Mouse (Mus musculus) CH12.LX (cell line): ENCODE data around the gene Cdh15. TPM values are rescaled to one million over a fixed set of nuclear protein-coding genes. Genes with fewer than 3 reads are reported as not detected.

ENCODE experiments used
- DNase-seq: peaks from one replicate; pipeline ENCODE4 v3.0.0-alpha.2; 2013; ENCODE audit errors: extremely low read depth
- H3K27ac ChIP-seq: 2 replicates; pipeline ENCODE4 v1.5.1; 2012; ENCODE audit warnings: low read depth, mild to moderate bottlenecking, control low read depth, moderate library complexity; ENCODE audit not compliant: insufficient read depth
- H3K27me3 ChIP-seq: replicated peaks from 2 replicates; pipeline ENCODE3; 2012; ENCODE audit warnings: inconsistent platforms
- H3K36me3 ChIP-seq, 2 experiments: replicated peaks in 1 of 2; 2 replicates each; pipeline versions ENCODE3 to v1.6.1; 2012; ENCODE audit warnings: inconsistent platforms in 1 of 2, low read length in 1 of 2, mild to moderate bottlenecking in 1 of 2, mixed read lengths in 1 of 2, moderate library complexity in 1 of 2; ENCODE audit not compliant: control insufficient read depth in 1 of 2, insufficient read depth in 1 of 2
- H3K4me1 ChIP-seq, 2 experiments: 2 replicates each; pipeline ENCODE4 v1.6.1; 2012; ENCODE audit warnings: inconsistent platforms in 1 of 2, moderate library complexity in 1 of 2; ENCODE audit not compliant: insufficient read depth in 2 of 2, control insufficient read depth in 1 of 2
- H3K4me2 ChIP-seq: 2 replicates; pipeline ENCODE4 v1.6.1; 2012; ENCODE audit warnings: low read depth, mild to moderate bottlenecking, control low read depth; ENCODE audit not compliant: poor library complexity, insufficient read depth, severe bottlenecking
- H3K4me3 ChIP-seq, 3 experiments: fragments of 150-350 bp in 1 of 3; sonication (generic) in 1 of 3; replicated peaks in 1 of 3; 2 replicates each; pipeline versions ENCODE3 to v1.5.1; 2011 to 2012; ENCODE audit warnings: low read depth in 2 of 3, low read length in 2 of 3, mild to moderate bottlenecking in 2 of 3, moderate library complexity in 2 of 3, control low read depth in 1 of 3, improper control_type of control experiment in 1 of 3, inconsistent platforms in 1 of 3, mixed read lengths in 1 of 3; ENCODE audit not compliant: poor library complexity in 1 of 3
- H3K79me2 ChIP-seq: replicated peaks from 2 replicates; pipeline ENCODE4 v1.6.1; 2012; ENCODE audit warnings: mild to moderate bottlenecking, moderate library complexity; ENCODE audit not compliant: control insufficient read depth, poor library complexity, insufficient read depth, severe bottlenecking; ENCODE audit errors: extremely low read depth
- H3K9ac ChIP-seq: 2 replicates; pipeline ENCODE4 v1.6.1; 2012; ENCODE audit warnings: low read depth, mild to moderate bottlenecking, control low read depth, moderate library complexity; ENCODE audit not compliant: insufficient read depth
- H3K9me3 ChIP-seq: replicated peaks from 2 replicates; pipeline ENCODE3; 2012; ENCODE audit warnings: low read length, inconsistent platforms, mixed read lengths
- BHLHE40 ChIP-seq: IDR thresholded peaks from 2 replicates; pipeline ENCODE4 v1.6.1; 2011; ENCODE audit warnings: mild to moderate bottlenecking, low read depth, low read length, improper control_type of control experiment
- CHD1 ChIP-seq: IDR thresholded peaks from 2 replicates; pipeline ENCODE4 v1.6.1; 2012; ENCODE audit warnings: low read depth, low read length, improper control_type of control experiment, inconsistent platforms
- EP300 ChIP-seq: IDR thresholded peaks from 2 replicates; pipeline ENCODE4 v1.6.1; 2011; ENCODE audit warnings: low read length, improper control_type of control experiment
- ETS1 ChIP-seq: conservative IDR thresholded peaks from 2 replicates; pipeline ENCODE4 v1.6.1; 2012; ENCODE audit warnings: low read depth, mild to moderate bottlenecking, inconsistent platforms, low read length, improper control_type of control experiment, moderate library complexity
- GABPA ChIP-seq: IDR thresholded peaks from 2 replicates; pipeline ENCODE4 v1.6.1; 2012; ENCODE audit warnings: low read depth, low read length, improper control_type of control experiment, inconsistent platforms; ENCODE audit not compliant: insufficient replicate concordance
- HCFC1 ChIP-seq: IDR thresholded peaks from 2 replicates; pipeline ENCODE4 v1.6.1; 2012; ENCODE audit warnings: low read depth, mild to moderate bottlenecking, inconsistent platforms, low read length, improper control_type of control experiment
- IRF4 ChIP-seq: IDR thresholded peaks from 2 replicates; pipeline ENCODE4 v1.6.1; 2014; ENCODE audit warnings: low read depth, mild to moderate bottlenecking, inconsistent platforms, low read length, improper control_type of control experiment
- JUN ChIP-seq: IDR thresholded peaks from 2 replicates; pipeline ENCODE4 v1.6.1; 2011; ENCODE audit warnings: low read depth, mild to moderate bottlenecking, low read length, improper control_type of control experiment, moderate library complexity; ENCODE audit not compliant: insufficient read depth
- KAT2A ChIP-seq: IDR thresholded peaks from 2 replicates; pipeline ENCODE4 v1.6.1; 2012; ENCODE audit warnings: low read length, improper control_type of control experiment, inconsistent platforms; ENCODE audit not compliant: insufficient replicate concordance
- MAFK ChIP-seq: IDR thresholded peaks from 2 replicates; pipeline ENCODE4 v1.6.1; 2011; ENCODE audit warnings: low read length, improper control_type of control experiment; ENCODE audit not compliant: insufficient replicate concordance
- MAX ChIP-seq: IDR thresholded peaks from 2 replicates; pipeline ENCODE4 v1.6.1; 2011; ENCODE audit warnings: low read length, improper control_type of control experiment
- MAZ ChIP-seq: IDR thresholded peaks from 2 replicates; pipeline ENCODE4 v1.6.1; 2012; ENCODE audit warnings: low read depth, mild to moderate bottlenecking, inconsistent platforms, low read length, improper control_type of control experiment, moderate library complexity
- MEF2A ChIP-seq: IDR thresholded peaks from 2 replicates; pipeline ENCODE4 v1.6.1; 2014; ENCODE audit warnings: low read depth, mild to moderate bottlenecking, inconsistent platforms, low read length, improper control_type of control experiment, borderline replicate concordance
- NELFE ChIP-seq: IDR thresholded peaks from 2 replicates; pipeline ENCODE4 v1.6.1; 2011; ENCODE audit warnings: low read depth, low read length, improper control_type of control experiment
- NRF1 ChIP-seq: IDR thresholded peaks from 2 replicates; pipeline ENCODE4 v1.6.1; 2014; ENCODE audit warnings: low read depth, mild to moderate bottlenecking, inconsistent platforms, low read length, improper control_type of control experiment, moderate library complexity
- PAX5 ChIP-seq: IDR thresholded peaks from 2 replicates; pipeline ENCODE4 v1.6.1; 2012; ENCODE audit warnings: low read length, inconsistent platforms, mixed read lengths
- POLR2A ChIP-seq: IDR thresholded peaks from 2 replicates; pipeline ENCODE4 v1.6.1; 2011; ENCODE audit warnings: low read depth, mild to moderate bottlenecking, improper control_type of control experiment, low read length
- POLR2AphosphoS2 ChIP-seq: IDR thresholded peaks from 2 replicates; pipeline ENCODE4 v1.6.1; 2011; ENCODE audit warnings: low read depth, low read length, improper control_type of control experiment
- SMC3 ChIP-seq: IDR thresholded peaks from 2 replicates; pipeline ENCODE4 v1.6.1; 2011; ENCODE audit warnings: low read depth, low read length, improper control_type of control experiment
- TBP ChIP-seq: conservative IDR thresholded peaks from 2 replicates; pipeline ENCODE4 v1.6.1; 2011; ENCODE audit warnings: low read depth, low read length, improper control_type of control experiment
- UBTF ChIP-seq: IDR thresholded peaks from 2 replicates; pipeline ENCODE4 v1.6.1; 2012; ENCODE audit warnings: low read depth, mild to moderate bottlenecking, inconsistent platforms, low read length, improper control_type of control experiment, moderate library complexity
- USF1 ChIP-seq: IDR thresholded peaks from 2 replicates; pipeline ENCODE4 v1.6.1; 2014; ENCODE audit warnings: low read depth, mild to moderate bottlenecking, inconsistent platforms, low read length, improper control_type of control experiment
- USF2 ChIP-seq: conservative IDR thresholded peaks from 2 replicates; pipeline ENCODE4 v1.6.1; 2011; ENCODE audit warnings: low read depth, low read length, improper control_type of control experiment
- ZC3H11A ChIP-seq: IDR thresholded peaks from 2 replicates; pipeline ENCODE4 v1.6.1; 2012; ENCODE audit warnings: low read depth, mild to moderate bottlenecking, inconsistent platforms, low read length, improper control_type of control experiment
- ZMIZ1 ChIP-seq: IDR thresholded peaks from 2 replicates; pipeline ENCODE4 v1.6.1; 2012; ENCODE audit warnings: low read depth, mild to moderate bottlenecking, inconsistent platforms, low read length, improper control_type of control experiment
- ZNF384 ChIP-seq: IDR thresholded peaks from 2 replicates; pipeline ENCODE4 v1.6.1; 2012; ENCODE audit warnings: low read depth, low read length, improper control_type of control experiment, inconsistent platforms
- dilution Hi-C: fragments of 300-500 bp; cut with MboI; formaldehyde crosslinking; loops from 2 replicates; pipeline ENCODE4 v1.14.3; 2020; ENCODE audit warnings: low sequenced_read_pairs; ENCODE audit not compliant: extremely low pct_unique_long_range_greater_than_20kb, extremely low pct_ligation_motif_present
- in situ Hi-C: fragments of 300-500 bp; cut with MboI; formaldehyde crosslinking; loops from 3 replicates; pipeline ENCODE4 v1.14.3; 2019; ENCODE audit warnings: low sequenced_read_pairs, low pct_ligation_motif_present, low pct_unique_long_range_greater_than_20kb, mixed read lengths
- polyA plus RNA-seq: library from polyadenylated mRNA; unstranded; fragments of >175 nt; gene quantifications from 2 replicates; pipeline ENCODE4 v1.2.1, GENCODE M21; 2012; ENCODE audit warnings: low read depth; ENCODE audit not compliant: insufficient read length
- total RNA-seq, 2 experiments: library from RNA; depleted of rRNA; stranded (reverse); fragments of 300-350 nt in 1 of 2; fragments of >200 nt in 1 of 2; gene quantifications; 2 replicates each; pipeline ENCODE4 v1.2.3; 2012 to 2014

Cdh15 gene
- total and polyA plus RNA-seq, 3 experiments, result not detected

DNA sequence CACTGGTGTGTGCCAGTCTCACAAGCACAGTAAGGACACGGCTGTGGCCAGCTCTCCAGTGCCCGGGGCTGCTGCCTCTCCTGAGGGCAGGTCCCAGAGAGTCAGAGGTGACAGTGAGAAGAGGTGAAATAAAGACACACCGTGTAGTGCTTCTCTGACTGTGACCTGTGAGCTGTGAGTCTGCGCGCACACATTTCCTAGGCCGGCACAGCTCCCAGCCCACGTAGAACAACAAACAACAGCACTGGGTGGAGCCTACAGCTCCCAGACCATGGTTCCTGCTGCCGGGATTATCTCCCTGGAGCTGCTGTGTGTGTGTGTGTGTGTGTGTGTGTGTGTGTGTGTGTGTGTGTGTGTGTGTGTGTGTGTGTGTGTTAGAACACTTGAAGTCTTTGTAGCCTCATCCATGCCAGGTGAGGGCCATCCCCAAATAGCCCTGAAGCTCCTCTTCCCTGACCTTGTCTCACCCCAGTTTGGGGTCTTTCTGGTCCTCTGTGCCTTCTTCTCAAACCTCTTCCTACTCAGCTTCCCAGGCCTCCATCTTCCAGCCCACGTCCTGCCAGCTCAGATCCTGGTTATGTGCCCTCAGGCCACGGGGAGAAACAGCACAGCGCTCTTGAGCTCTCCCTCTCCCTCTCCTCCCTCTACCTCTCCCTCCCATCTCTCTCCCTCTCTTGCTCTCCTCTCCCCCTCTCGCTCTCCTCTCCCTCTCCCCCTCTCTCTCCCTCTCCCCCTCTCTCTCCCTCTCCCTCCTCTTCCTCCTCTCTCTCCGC, 29.9 kb upstream of the Cdh15 start:
- Histone ChIP-seq H3K9ac (no peak overlapping the region), H3K4me2 (no peak overlapping the region), H3K27ac (no peak overlapping the region), H3K4me3 (no peak overlapping the region), H3K27me3 (no peaks in the 10 kb centered on the region), H3K4me1 (peaks cover 12 to 30% of the 10 kb centered on the region in 2 experiments), H3K9me3 (no peaks in the 10 kb centered on the region), H3K79me2 (no peaks in the 10 kb centered on the region), H3K36me3 (peaks cover 6 to 48% of the 10 kb centered on the region in 2 experiments)
- dilution Hi-C loops, result no loop called here
- in situ Hi-C loops, result loop anchor here (5.0 kb wide), 1 partner anchor 121 kb away; the partner anchor contains the start of gene Cbfa2t3
- TF ChIP-seq JUN, result no peak
- no peak for TF ChIP-seq MAX
- no peak for TF ChIP-seq ZMIZ1
- TF ChIP-seq BHLHE40, result no peak
- TF ChIP-seq GABPA, result no peak
- no peak for TF ChIP-seq UBTF
- no peak for TF ChIP-seq TBP
- TF ChIP-seq NELFE, result no peak
- TF ChIP-seq HCFC1, result no peak
- no peak for TF ChIP-seq MAZ
- no peak for TF ChIP-seq USF1
- TF ChIP-seq POLR2A, result no peak
- TF ChIP-seq PAX5, result no peak
- no peak for TF ChIP-seq ZNF384
- TF ChIP-seq USF2, result no peak
- no peak for DNase-seq

DNA sequence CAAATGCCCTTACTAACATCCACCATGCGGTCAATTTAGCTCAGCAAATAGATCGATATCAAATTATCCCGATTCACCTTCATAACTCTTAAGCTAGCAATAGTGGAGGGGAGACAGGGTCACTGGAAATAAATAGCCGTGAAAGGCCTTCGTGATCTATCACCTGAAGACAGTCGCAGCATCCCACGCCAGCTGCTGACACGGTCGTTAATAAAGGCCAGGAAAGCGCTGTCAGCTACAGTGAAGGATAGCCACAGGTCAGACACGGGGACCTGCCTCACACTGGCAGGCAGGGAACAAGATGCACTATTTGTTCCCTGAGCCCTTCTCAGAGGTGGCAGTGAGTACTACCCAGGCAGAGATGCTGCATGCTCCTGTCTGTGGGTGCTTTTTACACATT, 28.0 kb upstream of the Cdh15 start:
- no peak overlapping the region for H3K27ac ChIP-seq
- no peak for DNase-seq
- no peak overlapping the region for H3K4me3 ChIP-seq
- peaks cover 0 to 31% of the 10 kb centered on the region in 2 experiments for H3K36me3 ChIP-seq
- no peak overlapping the region for H3K9ac ChIP-seq
- no peaks in the 10 kb centered on the region for H3K9me3 ChIP-seq
- TF ChIP-seq GABPA (no peak), TBP (no peak), USF2 (no peak), CHD1 (no peak), ETS1 (no peak), MAFK (no peak), POLR2AphosphoS2 (no peak), SMC3 (no peak), MEF2A (no peak), POLR2A (no peak), ZMIZ1 (no peak), KAT2A (no peak), EP300 (no peak), NRF1 (no peak), UBTF (no peak), BHLHE40 (no peak), PAX5 (no peak), ZC3H11A (no peak), IRF4 (no peak), ZNF384 (no peak)
- TF ChIP-seq, all 38 proteins: peak for 0
- no peaks in the 10 kb centered on the region for H3K27me3 ChIP-seq
- in situ Hi-C loops, result loop anchor here (5.0 kb wide), 1 partner anchor 122 kb away; the partner anchor contains the start of gene Cbfa2t3
- H3K4me1 ChIP-seq, result peaks cover 12 to 19% of the 10 kb centered on the region in 2 experiments
- no peaks in the 10 kb centered on the region for H3K79me2 ChIP-seq
- no peak overlapping the region for H3K4me2 ChIP-seq
- dilution Hi-C loops, result no loop called here
